Mouse (Mus musculus) heart, postnatal 0 days (tissue): Measurements from ENCODE around the gene Smim5.

Experiments
- CTCF ChIP-seq: IDR thresholded peaks from 2 replicates; pipeline ENCODE4 v1.5.1; 2016; ENCODE audit warnings: antibody characterized with exemption, control low read depth, low read depth
- EP300 ChIP-seq: IDR thresholded peaks from 2 replicates; pipeline ENCODE4 v1.6.1; 2016; ENCODE audit warnings: antibody characterized with exemption, low read depth

- no peak for TF ChIP-seq CTCF
- TF ChIP-seq EP300: no peak
Observed at GRCm38 (mm10) chr11:115898446-115898845, 1.3 kb upstream of the Smim5 start.
